Mouse (Mus musculus) MN1 (cell line): ENCODE measurements around the gene Paqr4.
A peak's percentile ranks its signal among the peaks of the same experiment; 100 is the strongest.
"Not testable (repeated sequence)": the region's sequence is repeated elsewhere in the genome, so short reads cannot be mapped to it uniquely, and the experiment has no call there.

Source experiments
- DNase-seq: peaks from one replicate; pipeline ENCODE4 v3.0.0-alpha.2; 2016; ENCODE audit warnings: low spot score

Paqr4 gene

DNA sequence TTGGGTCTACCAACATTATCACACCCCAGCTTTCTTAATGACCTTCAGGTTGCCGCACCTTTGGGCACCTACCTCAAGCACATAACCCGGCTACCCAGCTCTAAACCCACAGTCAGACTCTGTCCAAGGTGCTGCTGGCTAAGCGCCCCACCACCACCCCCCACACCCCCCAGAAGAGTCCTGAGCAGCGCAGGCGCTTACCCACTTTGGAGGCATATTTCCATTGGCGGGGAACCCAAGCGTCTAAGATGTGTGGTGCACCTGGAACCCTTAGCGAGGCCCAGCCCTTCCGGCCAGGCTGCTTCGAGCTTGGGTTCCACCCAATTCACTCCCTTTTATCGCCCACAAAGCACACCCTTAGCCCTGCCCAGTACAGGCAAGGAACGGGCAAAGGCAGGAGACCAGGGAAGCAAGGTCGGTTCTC is at the start of gene Paqr4:
Paqr4 (minus strand) TSS at position 270 of the 424 bp plus-strand sequence.
- peak; percentile 39 for DNase-seq

DNA sequence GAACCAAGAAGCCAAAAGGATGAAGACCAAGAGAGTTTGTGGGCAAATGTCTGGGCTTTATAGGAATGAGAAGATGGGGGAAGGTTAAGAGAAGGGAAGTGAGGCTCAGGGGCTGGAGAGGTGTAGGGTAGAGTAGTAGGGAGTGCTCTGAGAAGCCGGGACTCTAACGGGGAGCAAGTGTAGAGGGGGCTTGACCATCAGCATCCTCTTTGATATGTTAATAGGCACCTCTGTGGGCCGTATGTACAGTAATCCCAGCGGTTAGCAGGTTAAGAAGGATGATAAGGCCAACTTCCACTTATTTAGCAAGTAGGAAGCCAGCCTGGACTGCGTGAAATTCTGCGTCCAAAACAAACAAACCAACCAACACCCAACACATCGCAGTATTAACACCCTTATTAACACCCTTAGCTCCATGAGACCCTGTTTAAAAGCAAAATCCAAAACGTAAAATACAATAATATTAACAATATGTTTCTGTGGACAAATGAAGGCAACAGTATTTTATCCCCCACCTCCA is 49.1 kb upstream of the Paqr4 start:
- DNase-seq = no peak

GRCm38 (mm10) chr17:23788973-23789372 is 48.3 kb upstream of the Paqr4 start:
- no peak for DNase-seq

- peak; percentile 58 for DNase-seq
Observed at GRCm38 (mm10) chr17:23786510-23786931, 45.9 kb upstream of the Paqr4 start.

- DNase-seq = peak; percentile 57
Observed at GRCm38 (mm10) chr17:23785561-23786471, 45.1 kb upstream of the Paqr4 start, which contains the start of gene Flywch2. Flywch2 (minus strand) TSS chr17:23786081.

- no peak for DNase-seq
Observed at GRCm38 (mm10) chr17:23783352-23783751, 42.7 kb upstream of the Paqr4 start.

DNA sequence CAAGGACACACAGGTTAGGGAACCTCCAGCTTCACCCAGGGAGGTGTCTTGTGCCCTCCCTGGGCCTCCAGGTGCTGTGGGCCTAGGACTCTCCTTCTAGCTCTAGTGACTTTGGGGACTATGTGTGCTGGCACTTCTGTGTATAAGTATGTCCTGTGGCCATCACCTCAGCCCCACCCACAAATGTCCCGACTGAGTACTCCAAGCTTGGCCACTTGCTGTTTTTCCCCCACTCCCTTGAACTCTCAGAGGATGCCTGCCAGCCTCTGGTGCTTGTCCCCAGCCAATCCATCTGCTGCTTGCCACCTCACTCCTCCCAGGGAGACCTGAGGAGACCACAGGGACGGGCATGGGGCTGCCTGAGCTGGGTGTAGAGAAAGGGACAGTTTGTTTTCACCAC is 37.8 kb upstream of the Paqr4 start:
- no peak for DNase-seq

DNA sequence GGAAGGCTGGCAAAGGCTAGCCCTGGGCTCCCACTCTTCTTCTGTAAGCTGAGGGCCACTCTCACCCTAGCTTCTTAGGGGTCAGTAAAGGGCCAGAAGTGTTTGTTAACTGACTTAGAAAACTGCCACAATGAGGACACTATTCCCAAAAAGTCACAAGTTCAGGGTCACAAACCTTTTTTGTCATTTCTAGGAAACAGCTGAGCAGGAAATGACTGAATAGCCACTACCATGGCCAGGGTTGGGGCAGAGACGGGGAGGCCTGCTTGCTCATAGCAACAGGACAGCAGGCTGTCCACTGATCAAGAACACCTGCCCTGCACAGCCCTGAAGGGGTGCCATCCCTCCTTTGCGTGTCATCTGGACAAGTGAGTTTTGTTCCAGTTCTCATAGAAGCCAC is 36.5 kb upstream of the Paqr4 start:
- DNase-seq = no peak

DNA sequence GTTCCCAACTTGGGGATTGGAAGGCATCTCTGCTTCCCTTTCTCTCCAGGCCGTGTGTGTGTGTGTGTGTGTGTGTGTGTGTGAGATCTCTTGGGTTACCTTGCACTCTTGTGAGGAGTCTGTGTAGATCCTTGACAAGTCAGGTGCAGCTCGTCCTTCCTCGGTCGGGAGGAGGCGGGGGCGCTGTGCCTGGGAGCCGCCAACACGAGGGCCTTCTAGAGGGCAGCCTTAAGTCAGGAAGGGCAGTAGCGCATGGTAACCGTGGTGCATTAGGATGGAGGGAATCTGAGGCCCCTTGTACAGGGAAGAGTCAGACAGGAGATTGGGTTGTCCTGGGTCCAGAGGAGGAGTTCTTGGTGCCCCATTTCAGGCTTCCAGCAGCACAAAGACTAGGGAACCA is 35.5 kb upstream of the Paqr4 start:
- DNase-seq = no peak

- no peak for DNase-seq
Observed at GRCm38 (mm10) chr17:23774090-23774489, 33.4 kb upstream of the Paqr4 start.

GRCm38 (mm10) chr17:23773676-23774075 is 33.0 kb upstream of the Paqr4 start:
- no peak for DNase-seq

- DNase-seq = not testable (repeated sequence)
Observed at GRCm38 (mm10) chr17:23772219-23772556, 31.5 kb upstream of the Paqr4 start.

GRCm38 (mm10) chr17:23771284-23772218 is 30.9 kb upstream of the Paqr4 start, which contains the start of gene Flywch1:
Flywch1 (minus strand) TSS chr17:23771602.
- peak; percentile 99 for DNase-seq

GRCm38 (mm10) chr17:23770896-23771283 is 30.2 kb upstream of the Paqr4 start:
- peak; percentile 69 for DNase-seq

GRCm38 (mm10) chr17:23770493-23770892 is 29.8 kb upstream of the Paqr4 start:
- peak; percentile 20 for DNase-seq

- DNase-seq = no peak
Observed at GRCm38 (mm10) chr17:23762976-23763375, 22.3 kb upstream of the Paqr4 start.

GRCm38 (mm10) chr17:23761155-23761554 is 20.5 kb upstream of the Paqr4 start:
- no peak for DNase-seq

GRCm38 (mm10) chr17:23760231-23760630 is 19.6 kb upstream of the Paqr4 start:
- DNase-seq = no peak

GRCm38 (mm10) chr17:23758801-23759200 is 18.1 kb upstream of the Paqr4 start:
- DNase-seq = no peak

DNA sequence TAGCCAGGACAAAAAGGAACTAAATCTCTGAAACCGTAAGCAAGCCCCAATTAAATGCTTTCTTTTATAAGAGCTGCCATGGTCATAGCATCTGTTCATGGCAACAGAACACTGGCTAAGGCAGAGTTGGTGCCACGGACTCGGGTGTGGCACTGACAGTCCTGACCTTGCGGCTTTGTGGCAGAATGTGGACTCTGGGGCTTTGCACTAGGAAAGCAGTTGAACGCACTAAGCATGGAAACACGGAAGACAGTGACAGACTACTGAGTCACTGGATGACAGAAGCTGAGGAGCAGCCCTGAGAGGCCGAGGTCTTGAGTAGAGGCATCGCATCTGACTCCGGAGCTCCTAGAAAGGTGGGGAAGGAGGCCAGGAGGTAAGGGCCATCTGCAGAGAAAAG is 16.9 kb upstream of the Paqr4 start:
- no peak for DNase-seq

DNA sequence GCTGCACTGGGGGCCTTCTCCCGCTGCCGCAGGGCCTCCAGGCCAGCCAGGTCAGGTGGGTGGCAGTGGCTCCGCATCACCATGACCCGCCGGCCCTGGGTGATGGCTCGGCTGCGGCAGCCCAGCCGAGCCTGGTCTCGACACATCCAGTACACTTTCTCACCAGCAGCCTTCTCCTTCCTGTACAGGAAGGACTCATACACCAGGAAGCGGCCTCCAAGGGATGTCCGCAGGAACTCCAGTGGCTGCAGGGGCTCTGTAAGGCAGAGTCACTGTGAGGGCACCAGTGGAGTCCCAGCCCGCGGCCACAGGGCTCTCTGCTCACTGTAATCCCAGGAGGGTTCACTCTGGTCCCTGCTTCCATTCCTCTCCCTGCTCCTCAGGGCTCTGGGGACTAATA is 15.0 kb upstream of the Paqr4 start:
- no peak for DNase-seq
